Mouse (Mus musculus) embryonic facial prominence, embryonic 11.5 days (tissue): ENCODE data around the gene Kank1. TPM values are rescaled to one million over a fixed set of nuclear protein-coding genes. Genes with fewer than 3 reads are reported as not detected.
A peak's percentile ranks its signal among the peaks of the same experiment; 100 is the strongest.

ENCODE experiments used
- ATAC-seq: fragments of 200-750 bp; cut with Nextera tagmentation; replicated peaks from 2 replicates; pipeline ENCODE4 v1.8.0; 2017; ENCODE audit warnings: low read depth; ENCODE audit not compliant: insufficient number of reproducible peaks, low FRiP score, low TSS enrichment
- DNase-seq: peaks from one replicate; pipeline ENCODE4 v3.0.0-alpha.2; 2015; ENCODE audit warnings: low spot score
- H3K27ac ChIP-seq: fragments of 300-500 bp; sonication (generic); replicated peaks from 2 replicates; pipeline ENCODE4 v1.5.1; 2014; ENCODE audit warnings: mild to moderate bottlenecking, low read depth, low read length, control low read depth
- H3K27me3 ChIP-seq: fragments of 300-500 bp; sonication (generic); 2 replicates; pipeline ENCODE4 v1.6.1; 2014; ENCODE audit warnings: mild to moderate bottlenecking, low read length, moderate library complexity, mixed read lengths; ENCODE audit not compliant: control insufficient read depth, insufficient read depth
- H3K36me3 ChIP-seq: fragments of 300-500 bp; sonication (generic); replicated peaks from 2 replicates; pipeline ENCODE4 v1.6.1; 2014; ENCODE audit warnings: low read depth, mild to moderate bottlenecking, low read length, moderate library complexity, mixed read lengths; ENCODE audit not compliant: control insufficient read depth, insufficient read depth
- H3K4me1 ChIP-seq: fragments of 300-500 bp; sonication (generic); 2 replicates; pipeline ENCODE4 v1.6.1; 2014; ENCODE audit warnings: low read length, mixed read lengths; ENCODE audit not compliant: control insufficient read depth, insufficient read depth
- H3K4me2 ChIP-seq: fragments of 300-500 bp; sonication (generic); 2 replicates; pipeline ENCODE4 v1.6.1; 2014; ENCODE audit warnings: low read depth, mild to moderate bottlenecking, control low read depth, low read length, moderate library complexity
- H3K4me3 ChIP-seq: fragments of 300-500 bp; sonication (generic); 2 replicates; pipeline ENCODE4 v1.5.1; 2014; ENCODE audit warnings: low read depth, low read length, control low read depth
- H3K9ac ChIP-seq: fragments of 300-500 bp; sonication (generic); replicated peaks from 2 replicates; pipeline ENCODE4 v1.6.1; 2014; ENCODE audit warnings: mild to moderate bottlenecking, control low read depth, low read length
- H3K9me3 ChIP-seq: fragments of 300-500 bp; sonication (generic); replicated peaks from 2 replicates; pipeline ENCODE4 v1.6.1; 2016; ENCODE audit warnings: mild to moderate bottlenecking, low read length, inconsistent platforms, mixed read lengths; ENCODE audit not compliant: control insufficient read depth
- WGBS: fragments of 180-500 bp; shearing (Covaris S2); extraction: QIAGEN DNeasy Blood & Tissue Kit; methylation state at CpG from one replicate; pipeline ENCODE4 v1.1.7; 2014; 5-methylcytosine and 5-hydroxymethylcytosine counted together
- polyA plus RNA-seq: library from polyadenylated mRNA; unstranded; fragments of >200 nt; fragmentation: Nextera tagmentation; extraction: Ambion mirVana; gene quantifications from 2 replicates; pipeline ENCODE4 v1.2.1, GENCODE M21; 2014

The Kank1 gene
- polyA plus RNA-seq, 1 experiment from 2014 or later: 17.6 TPM

DNA sequence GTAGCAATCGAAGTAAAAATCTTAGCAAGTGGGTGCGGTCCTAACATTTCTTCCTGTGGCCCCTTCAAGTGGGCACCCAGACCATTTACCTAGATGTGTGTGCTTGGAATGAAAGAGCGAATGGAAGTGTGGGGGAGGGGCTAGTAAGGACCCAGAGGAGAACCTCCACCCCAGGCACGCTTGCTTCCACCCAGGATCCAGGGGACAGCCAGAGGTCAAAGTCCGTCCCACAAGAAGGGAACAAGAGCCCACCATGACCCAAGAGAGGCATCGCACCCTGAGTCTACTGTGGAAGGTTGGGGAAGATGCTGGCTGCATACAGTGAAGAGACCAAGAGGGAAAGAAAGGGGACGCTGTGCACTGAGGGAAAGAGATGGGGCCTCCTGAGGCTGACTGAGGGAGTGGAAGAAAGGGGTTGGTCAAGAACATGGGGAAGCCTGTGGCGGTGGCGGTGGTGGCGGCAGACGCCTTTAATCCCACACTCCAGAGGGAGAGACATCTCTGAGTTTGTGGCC lies 28.1 kb upstream of the Kank1 start:
- no peak overlapping the region for H3K27ac ChIP-seq
- no peaks in the 10 kb centered on the region for H3K9me3 ChIP-seq
- WGBS: 66% methylated on average over 11 of the region's 11 CpGs
- no peaks in the 10 kb centered on the region for H3K36me3 ChIP-seq
- H3K27me3 ChIP-seq: no peaks in the 10 kb centered on the region
- no peak overlapping the region for H3K4me3 ChIP-seq
- DNase-seq: no peak
- ATAC-seq: no peak
- no peak overlapping the region for H3K9ac ChIP-seq
- peaks cover 2% of the 10 kb centered on the region; the same call in 1 of the 2 replicates for H3K4me1 ChIP-seq
- H3K4me2 ChIP-seq: no peak overlapping the region

DNA sequence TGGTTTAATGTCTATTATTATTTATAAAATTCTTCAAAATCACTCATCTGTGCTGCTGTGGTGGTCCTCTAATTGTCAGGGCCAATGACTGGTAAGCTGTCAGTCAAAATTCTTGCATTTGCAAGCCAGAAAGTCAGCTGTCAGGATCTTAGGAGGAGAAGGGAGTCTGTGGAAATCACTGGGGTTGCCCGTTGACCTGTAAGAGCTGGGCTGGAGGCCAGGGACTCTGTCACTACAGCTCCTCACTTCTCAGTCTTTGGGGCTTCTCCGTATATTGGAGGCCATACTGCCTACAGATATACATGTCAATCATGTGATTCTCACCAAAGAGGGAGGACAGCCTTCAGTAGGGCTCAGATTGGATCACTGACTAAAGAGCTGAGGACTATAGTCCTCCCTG lies 16.2 kb upstream of the Kank1 start:
- no peaks in the 10 kb centered on the region for H3K4me1 ChIP-seq
- no peaks in the 10 kb centered on the region for H3K9me3 ChIP-seq
- no peak overlapping the region for H3K4me3 ChIP-seq
- H3K27ac ChIP-seq: no peak overlapping the region
- H3K9ac ChIP-seq: no peak overlapping the region
- no peaks in the 10 kb centered on the region for H3K27me3 ChIP-seq
- ATAC-seq: no peak
- DNase-seq: no peak
- no peaks in the 10 kb centered on the region for H3K36me3 ChIP-seq
- no peak overlapping the region for H3K4me2 ChIP-seq
- 82% methylated on average over 2 of the region's 2 CpGs for WGBS

DNA sequence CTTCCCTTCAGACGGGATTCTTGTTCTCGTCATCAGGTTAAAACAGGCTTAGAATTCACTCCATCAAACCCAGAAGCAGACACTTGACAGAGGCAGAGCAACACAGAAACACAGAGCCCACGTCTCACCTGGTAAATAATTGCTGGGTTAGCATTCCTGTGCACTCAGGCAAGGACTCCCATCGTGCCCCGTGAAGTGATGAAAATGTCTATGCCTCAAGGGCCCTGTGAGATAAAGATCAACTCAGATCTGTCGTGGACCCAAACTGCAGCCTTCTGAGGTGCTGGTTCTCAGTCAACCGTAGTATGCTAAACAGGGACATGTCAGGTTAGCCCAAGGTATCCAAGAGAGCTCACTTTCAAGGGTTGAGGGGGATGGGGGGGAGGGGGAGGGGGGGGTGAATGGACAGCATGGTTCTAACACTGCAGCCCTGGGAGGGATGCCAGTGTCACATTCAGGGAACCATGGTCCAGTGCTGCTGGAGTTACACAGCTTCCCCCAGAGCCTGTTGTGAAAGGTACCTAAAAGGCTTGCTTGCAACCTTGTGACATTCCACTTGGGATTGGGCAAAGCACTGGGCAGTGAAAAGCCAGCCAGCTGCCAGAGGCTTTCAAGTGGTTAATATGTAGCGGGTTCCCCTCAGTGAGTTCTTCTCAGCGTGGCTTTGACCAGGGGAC lies 14.7 kb upstream of the Kank1 start:
- Histone ChIP-seq H3K4me1 (no peaks in the 10 kb centered on the region), H3K27ac (no peak overlapping the region), H3K9ac (no peak overlapping the region), H3K27me3 (no peaks in the 10 kb centered on the region), H3K9me3 (no peaks in the 10 kb centered on the region), H3K4me2 (no peak overlapping the region), H3K4me3 (no peak overlapping the region), H3K36me3 (no peaks in the 10 kb centered on the region)
- ATAC-seq (no peak), DNase-seq (no peak)
- WGBS: 70% methylated on average over 9 of the region's 9 CpGs

GRCm38 (mm10) chr19:25230058-25230974 lies 6.5 kb upstream of the Kank1 start:
- Histone ChIP-seq H3K27ac (no peak overlapping the region), H3K9me3 (no peaks in the 10 kb centered on the region), H3K4me2 (no peak overlapping the region), H3K4me1 (no peaks in the 10 kb centered on the region), H3K9ac (no peak overlapping the region), H3K36me3 (no peaks in the 10 kb centered on the region), H3K27me3 (no peaks in the 10 kb centered on the region; the same call in 1 of the 2 replicates), H3K4me3 (no peak overlapping the region)
- DNase-seq (no peak), ATAC-seq (no peak)
- 81% methylated on average over 4 of the region's 4 CpGs for WGBS

DNA sequence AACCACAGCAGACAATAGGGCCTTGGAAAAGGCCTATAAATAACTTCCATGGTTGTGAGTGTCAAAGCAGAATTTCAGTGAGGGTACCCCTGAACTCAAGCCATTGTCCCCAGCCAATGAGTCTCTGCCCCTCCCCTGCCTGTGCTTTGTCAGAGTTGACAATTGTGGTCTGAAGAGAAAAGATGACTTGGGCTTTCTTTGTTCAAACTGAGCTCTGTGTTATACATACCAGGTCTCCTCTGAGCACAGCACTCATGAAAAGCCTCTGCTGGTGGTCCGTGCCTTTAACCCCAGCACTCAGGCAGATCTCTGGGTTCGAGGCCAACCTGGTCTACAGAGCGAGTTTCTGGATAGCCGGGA lies 5.8 kb upstream of the Kank1 start:
- Histone ChIP-seq H3K36me3 (no peaks in the 10 kb centered on the region), H3K4me3 (no peak overlapping the region), H3K9ac (no peak overlapping the region), H3K9me3 (no peaks in the 10 kb centered on the region), H3K4me1 (no peaks in the 10 kb centered on the region), H3K27me3 (no peaks in the 10 kb centered on the region; the same call in 1 of the 2 replicates), H3K27ac (no peak overlapping the region), H3K4me2 (no peak overlapping the region)
- WGBS: 75% methylated on average over 4 of the region's 4 CpGs
- DNase-seq (no peak), ATAC-seq (no peak)

DNA sequence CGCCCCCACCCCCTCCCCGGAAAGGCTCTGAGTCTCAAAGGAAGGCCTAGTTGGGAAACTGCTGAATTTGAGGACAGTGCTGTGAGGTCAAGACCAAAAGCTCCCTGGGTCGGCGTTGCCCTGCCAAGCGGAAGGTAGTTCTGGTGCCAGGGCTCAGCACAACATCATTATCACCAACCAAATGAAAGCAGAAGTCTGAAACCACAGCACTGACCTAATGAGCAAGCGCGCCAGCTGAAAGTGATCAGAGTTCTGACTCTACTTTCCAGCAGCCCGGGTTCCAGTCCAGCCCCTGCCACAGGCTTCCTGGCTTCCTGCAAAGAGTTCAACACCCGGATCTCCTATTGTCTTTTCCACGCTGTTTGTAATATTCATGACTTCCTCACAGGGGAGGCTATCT lies 4.7 kb upstream of the Kank1 start:
- ATAC-seq: no peak
- Histone ChIP-seq H3K4me1 (no peaks in the 10 kb centered on the region), H3K4me2 (no peak overlapping the region), H3K36me3 (no peaks in the 10 kb centered on the region), H3K9ac (no peak overlapping the region), H3K4me3 (no peak overlapping the region), H3K9me3 (no peaks in the 10 kb centered on the region), H3K27me3 (no peaks in the 10 kb centered on the region; the same call in 1 of the 2 replicates), H3K27ac (no peak overlapping the region)
- 64% methylated on average over 10 of the region's 10 CpGs for WGBS
- no peak for DNase-seq

DNA sequence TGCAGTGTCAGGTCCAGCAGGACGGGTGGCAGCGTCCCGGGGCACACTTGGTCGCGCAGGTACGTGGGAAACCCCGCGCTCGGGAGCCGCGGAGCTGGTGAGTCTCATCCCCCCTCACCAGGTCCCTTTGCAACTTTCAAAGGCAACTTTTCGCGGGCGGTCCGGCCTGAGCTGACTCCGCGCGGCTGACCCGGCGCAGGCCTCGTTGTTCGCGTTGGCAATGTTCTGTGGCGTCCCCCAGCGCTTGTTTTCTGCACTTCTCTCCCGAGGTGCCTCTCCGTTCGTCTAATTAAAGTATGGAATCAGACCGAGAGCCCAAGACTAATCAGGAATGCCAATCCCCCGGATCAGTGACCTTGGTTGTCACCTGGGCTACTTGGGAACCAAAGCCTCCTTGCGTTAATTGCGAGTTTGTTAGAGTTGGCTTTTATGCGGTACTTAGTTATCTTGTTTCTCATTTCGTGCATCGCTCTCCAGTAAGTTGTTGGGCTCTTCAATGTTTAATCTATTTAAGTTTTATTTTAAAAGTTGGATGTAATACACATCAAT lies 791 bp downstream of the Kank1 start:
- Histone ChIP-seq H3K9me3 (no peaks in the 10 kb centered on the region), H3K9ac (peak overlapping the region; percentile 66), H3K4me1 (no peaks in the 10 kb centered on the region), H3K27me3 (peaks cover 4% of the 10 kb centered on the region; the same call in 1 of the 2 replicates), H3K36me3 (no peaks in the 10 kb centered on the region), H3K4me2 (peak overlapping the region; percentile 90), H3K4me3 (peak overlapping the region; percentile 56), H3K27ac (no peak overlapping the region)
- DNase-seq: peak; percentile 63
- peak; percentile 10; the same call in 1 of the 2 replicates for ATAC-seq
- under 1% methylated on average over 35 of the region's 35 CpGs for WGBS
